Mouse (Mus musculus): ENCODE measurements at regions not wholly inside any gene's neighbourhood (a gene's known extent, or its start where the extent isn't known, plus 50 kb on each side); places are given as distances from the start of the nearest gene placed in this dataset.
"Not testable (repeated sequence)": the region's sequence is repeated elsewhere in the genome, so short reads cannot be mapped to it uniquely, and the experiment has no call there.

- no peak for DNase-seq (ENCODE audit: low read depth in 1 of 2, low spot score in 2 of 2)
These were observed 154.2 kb upstream of the Hes1 start for GRCm38 (mm10) chr16:29909923-29910465.

- DNase-seq (ENCODE audit: low read depth in 1 of 2, low spot score in 2 of 2), result no peak
These were observed 153.0 kb upstream of the Hes1 start for GRCm38 (mm10) chr16:29911164-29911571.

- no peak for DNase-seq (ENCODE audit: low read depth in 1 of 2, low spot score in 2 of 2)
These were observed 150.7 kb upstream of the Hes1 start for GRCm38 (mm10) chr16:29913357-29914010.

- no peak for DNase-seq (ENCODE audit: low read depth in 1 of 2, low spot score in 2 of 2)
These were observed 148.8 kb upstream of the Hes1 start for GRCm38 (mm10) chr16:29915346-29915745.

- DNase-seq (ENCODE audit: low read depth in 1 of 2, low spot score in 2 of 2), result no peak
These were observed 146.2 kb upstream of the Hes1 start for GRCm38 (mm10) chr16:29917989-29918388.

- no peak for DNase-seq (ENCODE audit: low read depth in 1 of 2, low spot score in 2 of 2)
These were observed 145.8 kb upstream of the Hes1 start for GRCm38 (mm10) chr16:29918396-29918795.

GRCm38 (mm10) chr16:29920940-29921339 lies 143.2 kb upstream of the Hes1 start:
- no peak for DNase-seq (ENCODE audit: low read depth in 1 of 2, low spot score in 2 of 2)

GRCm38 (mm10) chr16:29921385-29921784 lies 142.8 kb upstream of the Hes1 start:
- DNase-seq (ENCODE audit: low read depth in 1 of 2, low spot score in 2 of 2), result no peak

- not testable (repeated sequence) for DNase-seq (ENCODE audit: low read depth in 1 of 2, low spot score in 2 of 2)
These were observed 136.9 kb upstream of the Hes1 start for GRCm38 (mm10) chr16:29927276-29927675.

GRCm38 (mm10) chr16:29928291-29928690 lies 135.9 kb upstream of the Hes1 start:
- DNase-seq (ENCODE audit: low read depth in 1 of 2, low spot score in 2 of 2), result no peak

- DNase-seq (ENCODE audit: low read depth in 1 of 2, low spot score in 2 of 2), result no peak
These were observed 132.3 kb upstream of the Hes1 start for GRCm38 (mm10) chr16:29931746-29932351.

- DNase-seq (ENCODE audit: low read depth in 1 of 2, low spot score in 2 of 2), result no peak
These were observed 129.5 kb upstream of the Hes1 start for GRCm38 (mm10) chr16:29934649-29935048.

GRCm38 (mm10) chr16:29938700-29939099 lies 125.5 kb upstream of the Hes1 start:
- DNase-seq (ENCODE audit: low read depth in 1 of 2, low spot score in 2 of 2), result no peak

GRCm38 (mm10) chr16:29939331-29939850 lies 124.8 kb upstream of the Hes1 start:
- DNase-seq (ENCODE audit: low read depth in 1 of 2, low spot score in 2 of 2), result no peak

GRCm38 (mm10) chr16:29939869-29940707 lies 124.1 kb upstream of the Hes1 start:
- no peak for DNase-seq (ENCODE audit: low read depth in 1 of 2, low spot score in 2 of 2)

GRCm38 (mm10) chr16:29942111-29942510 lies 122.1 kb upstream of the Hes1 start:
- no peak for DNase-seq (ENCODE audit: low read depth in 1 of 2, low spot score in 2 of 2)

- no peak for DNase-seq (ENCODE audit: low read depth in 1 of 2, low spot score in 2 of 2)
These were observed 120.0 kb upstream of the Hes1 start for GRCm38 (mm10) chr16:29943963-29944860.

- DNase-seq (ENCODE audit: low read depth in 1 of 2, low spot score in 2 of 2), result no peak
These were observed 119.2 kb upstream of the Hes1 start for GRCm38 (mm10) chr16:29944966-29945365.

GRCm38 (mm10) chr16:29945376-29945890 lies 118.8 kb upstream of the Hes1 start:
- DNase-seq (ENCODE audit: low read depth in 1 of 2, low spot score in 2 of 2), result peak; percentile 38

GRCm38 (mm10) chr16:29945891-29946598 lies 118.1 kb upstream of the Hes1 start:
- DNase-seq (ENCODE audit: low read depth in 1 of 2, low spot score in 2 of 2), result peak in 1 of 2 experiments; percentile 20

Measured in monocyte, adult 2 months (primary cell).